Mouse (Mus musculus) midbrain, embryonic 13.5 days (tissue): ENCODE results near the gene Camta1. TPM values are rescaled to one million over a fixed set of nuclear protein-coding genes. Genes with fewer than 3 reads are reported as not detected.
A peak's percentile ranks its signal among the peaks of the same experiment; 100 is the strongest.
"Not testable (repeated sequence)": the region's sequence is repeated elsewhere in the genome, so short reads cannot be mapped to it uniquely, and the experiment has no call there.

Source experiments
- ATAC-seq: fragments of 200-750 bp; cut with Nextera tagmentation; 2 replicates; pipeline ENCODE4 v1.8.0; 2017; ENCODE audit warnings: mild to moderate bottlenecking, moderate TSS enrichment, moderate library complexity
- H3K27ac ChIP-seq: fragments of 300-500 bp; sonication (generic); 2 replicates; pipeline ENCODE4 v1.5.1; 2015; ENCODE audit warnings: inconsistent platforms, mild to moderate bottlenecking, moderate library complexity
- H3K27me3 ChIP-seq: fragments of 300-500 bp; sonication (generic); 2 replicates; pipeline ENCODE4 v1.6.1; 2015; ENCODE audit warnings: mild to moderate bottlenecking, inconsistent platforms
- H3K36me3 ChIP-seq: fragments of 300-500 bp; sonication (generic); 2 replicates; pipeline ENCODE4 v1.6.1; 2015; ENCODE audit warnings: mild to moderate bottlenecking, inconsistent platforms
- H3K4me1 ChIP-seq: fragments of 300-500 bp; sonication (generic); replicated peaks from 2 replicates; pipeline ENCODE4 v1.6.1; 2015; ENCODE audit warnings: inconsistent platforms
- H3K4me2 ChIP-seq: fragments of 300-500 bp; sonication (generic); replicated peaks from 2 replicates; pipeline ENCODE4 v1.6.1; 2015; ENCODE audit warnings: moderate library complexity, mild to moderate bottlenecking, inconsistent platforms
- H3K4me3 ChIP-seq: fragments of 300-500 bp; sonication (generic); replicated peaks from 2 replicates; pipeline ENCODE4 v1.5.1; 2015; ENCODE audit warnings: mild to moderate bottlenecking, inconsistent platforms
- H3K9ac ChIP-seq: fragments of 300-500 bp; sonication (generic); replicated peaks from 2 replicates; pipeline ENCODE4 v1.6.1; 2015; ENCODE audit warnings: mild to moderate bottlenecking, inconsistent platforms
- H3K9me3 ChIP-seq: fragments of 300-500 bp; sonication (generic); 2 replicates; pipeline ENCODE4 v1.6.1; 2016; ENCODE audit warnings: mild to moderate bottlenecking, inconsistent platforms
- WGBS: fragments of 180-500 bp; shearing (Covaris S2); methylation state at CpG from one replicate; pipeline ENCODE4 v1.1.7; 2015; 5-methylcytosine and 5-hydroxymethylcytosine counted together
- polyA plus RNA-seq: library from polyadenylated mRNA; unstranded; fragments of >200 nt; fragmentation: Nextera tagmentation; extraction: Ambion mirVana; gene quantifications from 2 replicates; pipeline ENCODE4 v1.2.1, GENCODE M21; 2015

Camta1 gene
- polyA plus RNA-seq, 1 experiment from 2014 or later: 163 TPM

GRCm38 (mm10) chr4:150889955-150890315, 971.7 kb downstream of the Camta1 start:
- Histone ChIP-seq H3K4me2 (no peak overlapping the region), H3K36me3 (no peaks in the 10 kb centered on the region), H3K27me3 (no peaks in the 10 kb centered on the region), H3K9me3 (no peaks in the 10 kb centered on the region), H3K4me3 (no peak overlapping the region), H3K9ac (no peak overlapping the region), H3K4me1 (no peaks in the 10 kb centered on the region), H3K27ac (no peak overlapping the region)
- no peak for ATAC-seq
- 73% methylated on average over 13 of the region's 13 CpGs for whole genome bisulfite sequencing

DNA sequence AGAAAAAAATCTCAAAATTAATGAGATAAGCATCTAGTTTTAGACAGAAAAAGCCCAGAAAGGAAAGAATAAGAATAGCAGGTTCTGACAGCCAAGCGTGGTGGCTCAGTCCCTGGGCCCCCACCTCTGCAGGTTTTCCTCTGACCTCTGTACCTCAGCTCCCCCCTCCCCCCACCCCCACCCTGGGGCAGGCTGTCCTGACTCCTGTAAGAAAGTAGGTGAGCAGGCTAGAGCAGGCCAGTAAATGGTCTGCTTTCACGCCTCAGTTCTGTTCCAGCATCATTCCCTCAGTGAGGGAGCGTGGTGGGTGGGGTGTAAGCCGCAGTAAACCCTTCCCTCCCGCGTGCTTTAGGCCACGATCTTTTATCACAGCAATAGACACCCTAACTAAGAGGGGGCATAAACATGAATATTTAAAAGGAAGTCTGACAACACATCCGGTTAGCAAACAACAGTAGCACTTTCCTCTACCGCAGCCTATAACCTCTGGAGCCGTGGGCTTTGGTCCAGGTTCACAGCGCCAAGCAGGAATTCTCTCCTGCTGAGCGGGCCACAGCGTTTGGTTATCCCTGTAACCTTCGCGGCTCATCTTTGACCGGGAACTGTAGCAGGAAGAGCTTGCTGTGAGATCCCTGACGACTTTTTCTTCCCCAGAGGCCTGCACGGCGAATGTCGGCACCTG, 972.3 kb downstream of the Camta1 start:
- no peak for ATAC-seq
- H3K27me3 ChIP-seq: no peaks in the 10 kb centered on the region
- no peak overlapping the region for H3K9ac ChIP-seq
- no peak overlapping the region for H3K4me2 ChIP-seq
- H3K4me3 ChIP-seq: no peak overlapping the region
- H3K36me3 ChIP-seq: no peaks in the 10 kb centered on the region
- no peak overlapping the region for H3K27ac ChIP-seq
- no peaks in the 10 kb centered on the region for H3K4me1 ChIP-seq
- WGBS: 49% methylated on average over 20 of the region's 20 CpGs
- no peaks in the 10 kb centered on the region for H3K9me3 ChIP-seq

- H3K27me3 ChIP-seq: no peaks in the 10 kb centered on the region
- WGBS: 93% methylated on average over 4 of the region's 4 CpGs
- no peak overlapping the region for H3K4me2 ChIP-seq
- no peak for ATAC-seq
- no peaks in the 10 kb centered on the region for H3K36me3 ChIP-seq
- no peaks in the 10 kb centered on the region for H3K9me3 ChIP-seq
- H3K9ac ChIP-seq: no peak overlapping the region
- H3K4me1 ChIP-seq: no peaks in the 10 kb centered on the region
- H3K27ac ChIP-seq: no peak overlapping the region
- H3K4me3 ChIP-seq: no peak overlapping the region
Measured at GRCm38 (mm10) chr4:150888492-150888891, 973.2 kb downstream of the Camta1 start.

DNA sequence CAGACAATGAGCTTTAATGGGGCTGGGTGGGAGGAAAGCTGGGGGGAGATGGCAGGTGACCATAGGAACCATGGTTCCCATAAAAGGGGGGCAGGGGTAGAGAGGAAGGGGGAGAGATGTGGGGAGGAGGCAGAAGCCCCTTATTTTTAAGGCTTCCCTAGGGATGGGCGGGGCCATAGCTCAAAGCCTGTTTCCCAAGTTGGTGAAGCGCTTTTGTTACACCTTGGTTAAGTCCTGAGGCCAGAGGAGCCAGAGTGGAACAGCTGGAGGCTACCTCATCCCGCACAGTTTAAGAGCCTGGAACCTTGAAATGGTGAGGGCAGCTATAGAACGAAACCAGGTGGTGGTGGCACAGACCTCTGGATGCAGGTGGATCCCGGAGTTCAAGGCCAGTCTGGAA, 973.8 kb downstream of the Camta1 start:
- Histone ChIP-seq H3K4me2 (no peak overlapping the region), H3K4me1 (no peaks in the 10 kb centered on the region), H3K9ac (no peak overlapping the region), H3K36me3 (no peaks in the 10 kb centered on the region), H3K4me3 (no peak overlapping the region), H3K9me3 (no peaks in the 10 kb centered on the region), H3K27ac (no peak overlapping the region), H3K27me3 (no peaks in the 10 kb centered on the region)
- 82% methylated on average over 5 of the region's 5 CpGs for WGBS
- no peak for ATAC-seq

GRCm38 (mm10) chr4:150882632-150883031, 979.0 kb downstream of the Camta1 start:
- 85% methylated on average over 5 of the region's 5 CpGs for WGBS
- Histone ChIP-seq H3K4me2 (no peak overlapping the region), H3K4me3 (no peak overlapping the region), H3K36me3 (peaks cover 5% of the 10 kb centered on the region), H3K9me3 (peaks cover 25% of the 10 kb centered on the region), H3K9ac (no peak overlapping the region), H3K27ac (no peak overlapping the region), H3K4me1 (no peaks in the 10 kb centered on the region), H3K27me3 (no peaks in the 10 kb centered on the region)
- ATAC-seq: no peak

- Histone ChIP-seq H3K9me3 (peaks cover 25% of the 10 kb centered on the region), H3K27me3 (no peaks in the 10 kb centered on the region), H3K27ac (no peak overlapping the region), H3K4me1 (no peaks in the 10 kb centered on the region), H3K9ac (no peak overlapping the region), H3K4me3 (no peak overlapping the region), H3K36me3 (peaks cover 5% of the 10 kb centered on the region), H3K4me2 (no peak overlapping the region)
- ATAC-seq: no peak
- WGBS: 83% methylated on average over 5 of the region's 5 CpGs
Measured at GRCm38 (mm10) chr4:150880364-150880763, 981.3 kb downstream of the Camta1 start.

DNA sequence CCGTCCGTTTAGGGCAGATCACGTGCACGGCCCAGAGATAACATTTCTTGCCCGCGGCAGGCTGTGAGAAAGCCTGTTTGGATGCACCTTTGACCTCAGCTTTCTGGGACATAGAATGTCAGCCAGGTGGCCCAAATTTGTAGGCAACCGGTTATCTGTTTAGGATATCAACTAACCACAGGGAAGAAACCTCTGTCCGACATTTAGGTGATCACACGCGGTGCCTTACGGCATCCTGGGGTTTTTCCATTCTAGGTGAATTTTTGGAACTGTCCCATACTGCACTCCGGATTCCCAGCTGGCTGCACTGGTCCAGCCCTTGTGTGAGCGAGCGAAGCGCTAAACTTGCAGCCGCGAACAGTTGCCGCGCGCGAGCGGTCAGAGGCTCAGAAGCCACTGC, 982.0 kb downstream of the Camta1 start:
- H3K4me1 ChIP-seq: no peaks in the 10 kb centered on the region
- ATAC-seq: no peak

GRCm38 (mm10) chr4:150875393-150875792, 986.3 kb downstream of the Camta1 start:
- H3K9me3 ChIP-seq: peaks cover 24% of the 10 kb centered on the region
- 89% methylated on average over 10 of the region's 10 CpGs for WGBS
- H3K4me3 ChIP-seq: no peak overlapping the region
- H3K27me3 ChIP-seq: no peaks in the 10 kb centered on the region
- no peak overlapping the region for H3K27ac ChIP-seq
- H3K36me3 ChIP-seq: peaks cover 5% of the 10 kb centered on the region
- H3K9ac ChIP-seq: no peak overlapping the region
- H3K4me1 ChIP-seq: peaks cover 13% of the 10 kb centered on the region
- ATAC-seq: no peak
- H3K4me2 ChIP-seq: no peak overlapping the region

More for the DNA sequence above, 982.0 kb downstream of the Camta1 start:
- Histone ChIP-seq H3K27me3 (no peaks in the 10 kb centered on the region), H3K4me3 (no peak overlapping the region), H3K9ac (no peak overlapping the region), H3K36me3 (peaks cover 5% of the 10 kb centered on the region), H3K27ac (no peak overlapping the region), H3K4me2 (no peak overlapping the region), H3K9me3 (peaks cover 25% of the 10 kb centered on the region)
- WGBS: 95% methylated on average over 22 of the region's 22 CpGs

GRCm38 (mm10) chr4:150874416-150874815, 987.3 kb downstream of the Camta1 start:
- peaks cover 13% of the 10 kb centered on the region for H3K4me1 ChIP-seq
- 91% methylated on average over 4 of the region's 4 CpGs for WGBS

GRCm38 (mm10) chr4:150872681-150873080, 989.0 kb downstream of the Camta1 start:
- no peak overlapping the region for H3K4me2 ChIP-seq
- H3K36me3 ChIP-seq: peaks cover 8% of the 10 kb centered on the region
- no peaks in the 10 kb centered on the region for H3K9me3 ChIP-seq
- WGBS: 89% methylated on average over 8 of the region's 8 CpGs
- no peak for ATAC-seq
- no peak overlapping the region for H3K4me3 ChIP-seq
- H3K27me3 ChIP-seq: no peaks in the 10 kb centered on the region
- no peak overlapping the region for H3K9ac ChIP-seq
- H3K27ac ChIP-seq: no peak overlapping the region
- H3K4me1 ChIP-seq: peaks cover 13% of the 10 kb centered on the region

More at GRCm38 (mm10) chr4:150874416-150874815, 987.3 kb downstream of the Camta1 start:
- not testable (repeated sequence) for H3K9ac ChIP-seq, H3K4me2 ChIP-seq, H3K36me3 ChIP-seq, ATAC-seq, H3K4me3 ChIP-seq, H3K27me3 ChIP-seq, H3K27ac ChIP-seq
- H3K9me3 ChIP-seq: peaks cover 14% of the 10 kb centered on the region

DNA sequence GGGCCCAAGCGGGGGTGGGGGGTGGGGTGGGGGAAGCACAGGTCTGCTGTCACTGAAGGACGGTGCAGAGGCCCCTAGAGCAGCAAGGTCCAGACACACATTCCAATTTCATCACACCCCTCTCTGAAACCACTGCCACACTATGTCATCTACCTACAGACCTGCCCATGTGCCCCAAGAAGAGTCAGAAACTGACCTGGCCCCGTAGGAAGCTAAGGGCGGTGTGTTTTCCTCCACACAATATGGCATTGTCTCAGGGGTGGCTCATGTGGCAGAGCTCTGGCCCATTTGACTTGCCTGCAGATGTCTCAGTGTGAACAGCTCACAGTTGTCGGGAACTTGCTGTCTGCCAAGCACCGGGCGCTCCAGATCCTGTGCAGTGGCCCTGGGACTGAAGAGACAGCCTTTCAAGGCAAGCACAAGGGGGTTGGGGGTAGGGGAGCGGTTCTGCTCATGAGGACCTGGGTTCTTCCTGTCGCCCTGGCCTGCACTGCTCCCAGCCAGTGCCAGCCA, 989.5 kb downstream of the Camta1 start:
- Histone ChIP-seq H3K4me1 (peaks cover 13% of the 10 kb centered on the region), H3K27ac (no peak overlapping the region), H3K4me2 (no peak overlapping the region), H3K4me3 (no peak overlapping the region), H3K36me3 (peaks cover 13% of the 10 kb centered on the region), H3K27me3 (no peaks in the 10 kb centered on the region), H3K9me3 (no peaks in the 10 kb centered on the region), H3K9ac (no peak overlapping the region)
- ATAC-seq: 0 out of 2 replicates have a peak, but pooled peaks have one; percentile 14
- WGBS: 56% methylated on average over 9 of the region's 9 CpGs

DNA sequence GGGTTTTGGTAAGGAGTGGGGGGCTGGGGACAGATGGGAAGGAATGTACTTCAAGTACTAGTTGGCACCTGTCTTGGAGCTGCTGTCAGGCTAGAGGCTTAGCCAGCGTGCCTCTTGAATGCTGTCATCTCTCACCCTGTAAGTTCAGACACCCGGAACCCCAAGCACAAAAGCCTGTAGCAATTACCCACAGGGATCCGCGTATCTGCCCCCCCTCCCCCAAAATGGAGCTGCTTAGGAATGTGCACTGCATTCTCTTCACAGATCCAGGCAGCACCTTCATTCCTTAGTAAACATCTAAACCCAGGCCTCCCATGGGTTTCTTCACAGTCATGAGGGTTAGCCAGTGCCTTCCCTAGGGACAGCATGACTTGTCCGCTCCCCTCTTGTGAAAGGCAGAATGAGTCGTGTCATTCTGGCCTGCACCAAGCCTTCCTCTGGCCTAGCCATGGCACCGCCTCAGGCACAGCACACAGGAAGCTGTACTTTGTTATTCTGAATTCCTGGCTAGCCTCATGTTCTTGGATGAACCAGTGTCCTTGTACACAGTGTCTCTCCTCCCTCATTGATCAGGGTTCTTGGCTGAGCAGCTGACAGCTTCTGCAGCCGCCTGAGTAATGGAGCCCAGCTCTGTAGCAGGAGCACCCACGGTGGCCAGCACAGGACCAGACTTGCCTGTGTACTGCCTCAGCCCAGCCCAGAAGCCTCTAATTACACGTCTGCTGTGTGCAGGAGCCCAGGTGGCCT, 990.1 kb downstream of the Camta1 start:
- H3K27me3 ChIP-seq: no peaks in the 10 kb centered on the region
- no peak overlapping the region for H3K4me3 ChIP-seq
- no peak overlapping the region for H3K27ac ChIP-seq
- WGBS: 34% methylated on average over 10 of the region's 10 CpGs
- H3K4me2 ChIP-seq: no peak overlapping the region
- 0 out of 2 replicates have a peak, but pooled peaks have one; percentile 17 for ATAC-seq
- no peaks in the 10 kb centered on the region for H3K9me3 ChIP-seq
- H3K36me3 ChIP-seq: peaks cover 19% of the 10 kb centered on the region
- no peak overlapping the region for H3K9ac ChIP-seq
- H3K4me1 ChIP-seq: peaks cover 13% of the 10 kb centered on the region
